Mouse (Mus musculus) intestine, postnatal 0 days (tissue): ENCODE results near the gene Ppfia3. TPM values are rescaled to one million over a fixed set of nuclear protein-coding genes. Genes with fewer than 3 reads are reported as not detected.

Source experiments
- ATAC-seq: fragments of 200-750 bp; cut with Nextera tagmentation; 2 replicates; pipeline ENCODE4 v1.8.0; 2017; ENCODE audit warnings: mild to moderate bottlenecking, moderate TSS enrichment, moderate library complexity
- H3K27ac ChIP-seq: fragments of 300-500 bp; sonication (generic); 2 replicates; pipeline ENCODE4 v1.5.1; 2014; ENCODE audit warnings: mild to moderate bottlenecking, low read depth, low read length, moderate library complexity
- H3K27me3 ChIP-seq: fragments of 300-500 bp; sonication (generic); replicated peaks from 2 replicates; pipeline ENCODE4 v1.6.1; 2014; ENCODE audit warnings: low read length, mixed read lengths; ENCODE audit not compliant: control insufficient read depth, insufficient read depth
- H3K36me3 ChIP-seq: fragments of 300-500 bp; sonication (generic); 2 replicates; pipeline ENCODE4 v1.6.1; 2014; ENCODE audit warnings: mild to moderate bottlenecking, moderate library complexity; ENCODE audit not compliant: control insufficient read depth, insufficient read depth
- H3K4me1 ChIP-seq: fragments of 300-500 bp; sonication (generic); replicated peaks from 2 replicates; pipeline ENCODE4 v1.6.1; 2014; ENCODE audit warnings: antibody characterized with exemption, low read length, mixed read lengths; ENCODE audit not compliant: control insufficient read depth, insufficient read depth
- H3K4me2 ChIP-seq: fragments of 300-500 bp; sonication (generic); replicated peaks from 2 replicates; pipeline ENCODE4 v1.6.1; 2014; ENCODE audit warnings: low read depth, mild to moderate bottlenecking, moderate library complexity
- H3K4me3 ChIP-seq: fragments of 300-500 bp; sonication (generic); 2 replicates; pipeline ENCODE4 v1.5.1; 2014; ENCODE audit warnings: low read depth, low read length
- H3K9ac ChIP-seq: fragments of 300-500 bp; sonication (generic); 2 replicates; pipeline ENCODE4 v1.6.1; 2014; ENCODE audit warnings: mild to moderate bottlenecking, low read depth, low read length
- H3K9me3 ChIP-seq: fragments of 300-500 bp; sonication (generic); 2 replicates; pipeline ENCODE4 v1.6.1; 2016; ENCODE audit warnings: mixed run types; ENCODE audit not compliant: control insufficient read depth
- CTCF ChIP-seq: sonication (generic); IDR thresholded peaks from 2 replicates; pipeline ENCODE4 v1.5.1; 2016; ENCODE audit warnings: low read depth, mild to moderate bottlenecking, control low read depth, antibody characterized with exemption, moderate library complexity
- WGBS: fragments of 180-500 bp; shearing (Covaris S2); extraction: QIAGEN DNeasy Blood & Tissue Kit; methylation state at CpG from one replicate; pipeline ENCODE4 v1.1.7; 2014; 5-methylcytosine and 5-hydroxymethylcytosine counted together
- polyA plus RNA-seq: library from polyadenylated mRNA; unstranded; fragments of >200 nt; fragmentation: Nextera tagmentation; extraction: Ambion mirVana; gene quantifications from 2 replicates; pipeline ENCODE4 v1.2.1, GENCODE M21; 2015

Gene Ppfia3
- polyA plus RNA-seq, 1 experiment from 2014 or later: 24.5 TPM

- 2% methylated on average over 8 of the region's 8 CpGs for WGBS
- Histone ChIP-seq H3K36me3 (no peaks in the 10 kb centered on the region), H3K9me3 (no peaks in the 10 kb centered on the region), H3K4me1 (peaks cover 16% of the 10 kb centered on the region), H3K4me2 (peak overlapping the region; percentile 91), H3K27ac (no peak overlapping the region), H3K4me3 (0 out of 2 replicates have a peak overlapping the region, but pooled peaks have one; percentile 54), H3K9ac (no peak overlapping the region), H3K27me3 (no peaks in the 10 kb centered on the region)
- TF ChIP-seq CTCF: peak; percentile 98
- peak; percentile 72 for ATAC-seq
Measured at GRCm38 (mm10) chr7:45341303-45341702, 25.5 kb downstream of the Ppfia3 start.

GRCm38 (mm10) chr7:45340669-45341068, 26.1 kb downstream of the Ppfia3 start:
- Histone ChIP-seq H3K9me3 (no peaks in the 10 kb centered on the region), H3K27ac (no peak overlapping the region), H3K27me3 (no peaks in the 10 kb centered on the region), H3K4me3 (peak overlapping the region; percentile 54), H3K4me2 (peak overlapping the region; percentile 91), H3K36me3 (no peaks in the 10 kb centered on the region), H3K4me1 (peaks cover 16% of the 10 kb centered on the region), H3K9ac (0 out of 2 replicates have a peak overlapping the region, but pooled peaks have one; percentile 58)
- TF ChIP-seq CTCF: no peak
- WGBS: 2% methylated on average over 11 of the region's 11 CpGs
- ATAC-seq: no peak

- Histone ChIP-seq H3K9ac (peak overlapping the region; percentile 58), H3K9me3 (no peaks in the 10 kb centered on the region), H3K4me3 (peak overlapping the region; percentile 54), H3K27ac (peak overlapping the region; percentile 71), H3K36me3 (no peaks in the 10 kb centered on the region), H3K4me2 (peak overlapping the region; percentile 91), H3K27me3 (no peaks in the 10 kb centered on the region), H3K4me1 (peaks cover 16% of the 10 kb centered on the region)
- TF ChIP-seq CTCF: no peak
- WGBS: under 1% methylated on average over 11 of the region's 11 CpGs
- ATAC-seq: no peak
Measured at GRCm38 (mm10) chr7:45340066-45340442, 26.8 kb downstream of the Ppfia3 start.

- under 1% methylated on average over 36 of the region's 39 CpGs for WGBS
- peak; percentile 66 for TF ChIP-seq CTCF
- peak overlapping the region; percentile 91 for H3K4me2 ChIP-seq
- peak overlapping the region; percentile 58 for H3K9ac ChIP-seq
- peak overlapping the region; percentile 71 for H3K27ac ChIP-seq
- no peaks in the 10 kb centered on the region for H3K9me3 ChIP-seq
- H3K4me1 ChIP-seq: peaks cover 19% of the 10 kb centered on the region
- peak; percentile 72 for ATAC-seq
- no peaks in the 10 kb centered on the region for H3K36me3 ChIP-seq
- H3K4me3 ChIP-seq: peak overlapping the region; percentile 54
- H3K27me3 ChIP-seq: no peaks in the 10 kb centered on the region
Measured at GRCm38 (mm10) chr7:45339410-45340065, 27.3 kb downstream of the Ppfia3 start.

GRCm38 (mm10) chr7:45338161-45338911, 28.5 kb downstream of the Ppfia3 start:
- 4% methylated on average over 14 of the region's 14 CpGs for WGBS
- no peak overlapping the region for H3K9ac ChIP-seq
- H3K4me1 ChIP-seq: peaks cover 20% of the 10 kb centered on the region

GRCm38 (mm10) chr7:45337469-45337868, 29.4 kb downstream of the Ppfia3 start:
- WGBS: 39% methylated on average over 4 of the region's 4 CpGs
- no peak overlapping the region for H3K9ac ChIP-seq
- no peak overlapping the region for H3K27ac ChIP-seq
- no peaks in the 10 kb centered on the region for H3K36me3 ChIP-seq
- no peaks in the 10 kb centered on the region for H3K9me3 ChIP-seq
- no peak for TF ChIP-seq CTCF
- no peak overlapping the region for H3K4me3 ChIP-seq
- no peaks in the 10 kb centered on the region for H3K27me3 ChIP-seq
- ATAC-seq: no peak
- H3K4me2 ChIP-seq: peak overlapping the region; percentile 91
- peaks cover 20% of the 10 kb centered on the region for H3K4me1 ChIP-seq

More at GRCm38 (mm10) chr7:45338161-45338911, 28.5 kb downstream of the Ppfia3 start:
- Histone ChIP-seq H3K36me3 (no peaks in the 10 kb centered on the region), H3K4me3 (no peak overlapping the region; the same call in 1 of the 2 replicates), H3K27me3 (no peaks in the 10 kb centered on the region), H3K27ac (no peak overlapping the region; the same call in 1 of the 2 replicates), H3K4me2 (peak overlapping the region; percentile 91), H3K9me3 (no peaks in the 10 kb centered on the region)
- ATAC-seq: no peak
- 0 out of 2 replicates have a peak, but pooled peaks have one; percentile 4 for TF ChIP-seq CTCF
